ENCODE assay signal across 12 mouse cellular contexts in the genomic region with DNA sequence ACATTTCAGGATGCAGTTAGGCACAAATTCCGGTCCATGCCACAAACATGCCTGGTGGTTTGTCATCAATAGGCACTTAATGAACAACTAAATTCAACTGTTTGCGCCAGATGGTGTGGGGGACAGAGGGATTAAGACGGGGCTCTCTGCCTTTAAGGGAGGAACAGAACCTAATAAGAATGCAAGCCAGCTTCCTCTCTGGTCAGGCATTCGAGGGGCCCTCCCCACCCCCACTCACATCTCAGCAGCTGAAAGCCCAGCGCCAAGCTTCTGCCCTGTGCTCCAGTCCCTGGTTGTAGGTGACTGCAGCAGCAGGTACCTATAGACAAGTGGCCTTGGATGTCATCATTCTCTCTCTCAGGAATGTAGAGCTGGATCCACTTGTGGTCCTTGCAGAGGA. TPM values are rescaled to one million over a fixed set of nuclear protein-coding genes. Genes with fewer than 3 reads are reported as not detected.
DNase-seq lines count a peak whose midpoint lies in the region; ATAC-seq lines count a peak whose summit lies in the region.
"Had no signal": no experiment of that assay in that cellular context is flagged by ENCODE, and none has a peak within 500 bp of the region (broad histone marks: within the 10 kb centered on the region; RNA-seq: fewer than 3 reads in every experiment).

No protein-coding gene starts in this region.

- H3K9ac ChIP-seq in hindbrain, embryonic 11.5 days (ENCODE audit: low read depth, low read length) = no peak overlapping the region
- H3K9ac ChIP-seq in hindbrain, embryonic 14.5 days = no peak overlapping the region
- no peak overlapping the region for H3K9ac ChIP-seq in neural tube, embryonic 14.5 days (replicated peaks; ENCODE audit: low read depth, low read length)
- no peak overlapping the region for H3K9ac ChIP-seq in embryonic facial prominence, embryonic 15.5 days
- H3K9ac ChIP-seq in midbrain, embryonic 13.5 days (replicated peaks) = no peak overlapping the region
- H3K9ac ChIP-seq: liver, embryonic 13.5 days had no signal

- 59% methylated on average over 5 of the region's 5 CpGs for WGBS in hindbrain, embryonic 11.5 days
- 43% methylated on average over 5 of the region's 5 CpGs for WGBS in hindbrain, embryonic 14.5 days
- WGBS in neural tube, embryonic 14.5 days = 52% methylated on average over 5 of the region's 5 CpGs
- WGBS in embryonic facial prominence, embryonic 15.5 days = 43% methylated on average over 5 of the region's 5 CpGs
- whole genome bisulfite sequencing in midbrain, embryonic 13.5 days = 18% methylated on average over 5 of the region's 5 CpGs

- no peak overlapping the region for H3K4me3 ChIP-seq in hindbrain, embryonic 11.5 days (ENCODE audit: low read depth, low read length)
- H3K4me3 ChIP-seq in hindbrain, embryonic 14.5 days (replicated peaks; ENCODE audit: low read length) = no peak overlapping the region
- H3K4me3 ChIP-seq in neural tube, embryonic 14.5 days (ENCODE audit: low read depth, low read length) = no peak overlapping the region
- H3K4me3 ChIP-seq in embryonic facial prominence, embryonic 15.5 days (replicated peaks) = no peak overlapping the region
- no peak overlapping the region for H3K4me3 ChIP-seq in midbrain, embryonic 13.5 days (replicated peaks)
- H3K4me3 ChIP-seq: liver, embryonic 13.5 days had no signal

- ATAC-seq in hindbrain, embryonic 11.5 days (ENCODE audit: low FRiP score) = no peak
- ATAC-seq in hindbrain, embryonic 14.5 days (ENCODE audit: low FRiP score) = no peak
- ATAC-seq in neural tube, embryonic 14.5 days (ENCODE audit: low read depth) = no peak
- no peak for ATAC-seq in embryonic facial prominence, embryonic 15.5 days (ENCODE audit: insufficient number of reproducible peaks, low FRiP score, low TSS enrichment, low read depth)
- ATAC-seq in midbrain, embryonic 13.5 days = peak; percentile 43

- no peaks in the 10 kb centered on the region for H3K27me3 ChIP-seq in hindbrain, embryonic 11.5 days (ENCODE audit: control insufficient read depth, insufficient read depth, low read length)
- no peaks in the 10 kb centered on the region for H3K27me3 ChIP-seq in hindbrain, embryonic 14.5 days (ENCODE audit: control insufficient read depth, insufficient read depth, low read length)
- H3K27me3 ChIP-seq in neural tube, embryonic 14.5 days (ENCODE audit: control insufficient read depth, insufficient read depth, low read length) = no peaks in the 10 kb centered on the region
- no peaks in the 10 kb centered on the region for H3K27me3 ChIP-seq in embryonic facial prominence, embryonic 15.5 days
- no peaks in the 10 kb centered on the region for H3K27me3 ChIP-seq in midbrain, embryonic 13.5 days
- H3K27me3 ChIP-seq: liver, embryonic 13.5 days had no signal

- 0 out of 2 replicates have a peak overlapping the region, but pooled peaks have one; percentile 17 for H3K27ac ChIP-seq in hindbrain, embryonic 11.5 days (ENCODE audit: low read depth, low read length)
- H3K27ac ChIP-seq in hindbrain, embryonic 14.5 days = no peak overlapping the region
- H3K27ac ChIP-seq in neural tube, embryonic 14.5 days (ENCODE audit: low read depth, low read length) = 0 out of 2 replicates have a peak overlapping the region, but pooled peaks have one; percentile 45
- H3K27ac ChIP-seq in embryonic facial prominence, embryonic 15.5 days (replicated peaks) = peak overlapping the region; percentile 87
- H3K27ac ChIP-seq in midbrain, embryonic 13.5 days = peak overlapping the region; percentile 68
- H3K27ac ChIP-seq: liver, embryonic 13.5 days had no signal

- H3K9me3 ChIP-seq in hindbrain, embryonic 11.5 days (ENCODE audit: control insufficient read depth, low read length) = no peaks in the 10 kb centered on the region
- no peaks in the 10 kb centered on the region for H3K9me3 ChIP-seq in hindbrain, embryonic 14.5 days (ENCODE audit: control insufficient read depth, low read length)
- H3K9me3 ChIP-seq in neural tube, embryonic 14.5 days (ENCODE audit: control insufficient read depth, low read length) = no peaks in the 10 kb centered on the region
- no peaks in the 10 kb centered on the region for H3K9me3 ChIP-seq in embryonic facial prominence, embryonic 15.5 days (replicated peaks)
- H3K9me3 ChIP-seq in midbrain, embryonic 13.5 days = no peaks in the 10 kb centered on the region
- H3K9me3 ChIP-seq: liver, embryonic 13.5 days had no signal

- no peaks in the 10 kb centered on the region; the same call in 1 of the 2 replicates for H3K4me1 ChIP-seq in hindbrain, embryonic 11.5 days (replicated peaks; ENCODE audit: control insufficient read depth, insufficient read depth, low read length)
- peaks cover 26% of the 10 kb centered on the region for H3K4me1 ChIP-seq in hindbrain, embryonic 14.5 days (replicated peaks; ENCODE audit: control insufficient read depth, insufficient read depth, low read length)
- peaks cover 46% of the 10 kb centered on the region for H3K4me1 ChIP-seq in neural tube, embryonic 14.5 days (ENCODE audit: control insufficient read depth, insufficient read depth, low read length)
- peaks cover 95% of the 10 kb centered on the region for H3K4me1 ChIP-seq in embryonic facial prominence, embryonic 15.5 days
- peaks cover 75% of the 10 kb centered on the region for H3K4me1 ChIP-seq in midbrain, embryonic 13.5 days (replicated peaks)

- no peak for DNase-seq in hindbrain, embryonic 11.5 days (ENCODE audit: low spot score)
- no peak for DNase-seq in hindbrain, embryonic 14.5 days (ENCODE audit: low spot score)
- no peak for DNase-seq in neural tube, embryonic 10.5 days (ENCODE audit: extremely low spot score, low spot score)
- DNase-seq in urinary bladder, postnatal 25 days (ENCODE audit: low spot score) = no peak
- no peak for DNase-seq in thymus, adult 18-20 months
- DNase-seq: adrenal gland, adult 2 months; gastrocnemius, postnatal 14 days; kidney, adult 18-20 months; liver, embryonic 13.5 days had no signal

- no peak overlapping the region for H3K4me2 ChIP-seq in hindbrain, embryonic 11.5 days (replicated peaks; ENCODE audit: low read depth, low read length)
- H3K4me2 ChIP-seq in hindbrain, embryonic 14.5 days (replicated peaks) = no peak overlapping the region
- no peak overlapping the region for H3K4me2 ChIP-seq in neural tube, embryonic 14.5 days (ENCODE audit: low read depth, low read length)
- no peak overlapping the region for H3K4me2 ChIP-seq in embryonic facial prominence, embryonic 15.5 days (replicated peaks)
- H3K4me2 ChIP-seq in midbrain, embryonic 13.5 days (replicated peaks) = no peak overlapping the region
- H3K4me2 ChIP-seq: liver, embryonic 13.5 days had no signal

- H3K36me3 ChIP-seq in hindbrain, embryonic 11.5 days (ENCODE audit: control insufficient read depth, insufficient read depth, low read length) = no peaks in the 10 kb centered on the region
- H3K36me3 ChIP-seq in hindbrain, embryonic 14.5 days (replicated peaks; ENCODE audit: control insufficient read depth, insufficient read depth) = no peaks in the 10 kb centered on the region
- H3K36me3 ChIP-seq in neural tube, embryonic 14.5 days (ENCODE audit: control insufficient read depth, insufficient read depth, low read length) = no peaks in the 10 kb centered on the region
- H3K36me3 ChIP-seq in embryonic facial prominence, embryonic 15.5 days = no peaks in the 10 kb centered on the region
- H3K36me3 ChIP-seq in midbrain, embryonic 13.5 days = no peaks in the 10 kb centered on the region
- H3K36me3 ChIP-seq: liver, embryonic 13.5 days had no signal

RNA-seq across cellular contexts. Expression of gene Glod4, which starts 50.6 kb away (rescaled TPM):
- 132 and 140 TPM in 2 replicates for polyA plus RNA-seq in hindbrain, embryonic 11.5 days (2014; fragmentation: Nextera tagmentation; extraction: Ambion mirVana)
- polyA plus RNA-seq in hindbrain, embryonic 14.5 days (2014; fragmentation: Nextera tagmentation; extraction: Ambion mirVana) = 127 TPM in 2 replicates
- polyA plus RNA-seq in neural tube, embryonic 14.5 days (2014; fragmentation: Nextera tagmentation; extraction: Ambion mirVana) = 119 and 126 TPM in 2 replicates
- polyA plus RNA-seq in embryonic facial prominence, embryonic 15.5 days (2015; fragmentation: Nextera tagmentation; extraction: Ambion mirVana) = 111 and 126 TPM in 2 replicates
- polyA plus RNA-seq in midbrain, embryonic 13.5 days (2015; fragmentation: Nextera tagmentation; extraction: Ambion mirVana) = 128 TPM in 2 replicates

RNA-seq across cellular contexts. Expression of gene Mrm3, which starts 50.6 kb away (rescaled TPM):
- polyA plus RNA-seq in hindbrain, embryonic 11.5 days (2014; fragmentation: Nextera tagmentation; extraction: Ambion mirVana) = 21.9 and 22.4 TPM in 2 replicates
- polyA plus RNA-seq in hindbrain, embryonic 14.5 days (2014; fragmentation: Nextera tagmentation; extraction: Ambion mirVana) = 23.3 and 25.0 TPM in 2 replicates
- polyA plus RNA-seq in neural tube, embryonic 14.5 days (2014; fragmentation: Nextera tagmentation; extraction: Ambion mirVana) = 23.8 and 25.4 TPM in 2 replicates
- polyA plus RNA-seq in embryonic facial prominence, embryonic 15.5 days (2015; fragmentation: Nextera tagmentation; extraction: Ambion mirVana) = 23.8 and 24.3 TPM in 2 replicates
- polyA plus RNA-seq in midbrain, embryonic 13.5 days (2015; fragmentation: Nextera tagmentation; extraction: Ambion mirVana) = 18.6 and 19.0 TPM in 2 replicates
